Mouse (Mus musculus) T-helper 1 cell (primary cell): ENCODE measurements around the gene Klhl41.
"Not testable (repeated sequence)": the region's sequence is repeated elsewhere in the genome, so short reads cannot be mapped to it uniquely, and the experiment has no call there.

Experiments used
- in situ Hi-C: fragments of 300-600 bp; cut with MboI, MseI; formaldehyde crosslinking; loops from one replicate; pipeline ENCODE4 v1.15.1; 2025; ENCODE audit warnings: high pct_unique_total_duplicates

Klhl41 gene

DNA sequence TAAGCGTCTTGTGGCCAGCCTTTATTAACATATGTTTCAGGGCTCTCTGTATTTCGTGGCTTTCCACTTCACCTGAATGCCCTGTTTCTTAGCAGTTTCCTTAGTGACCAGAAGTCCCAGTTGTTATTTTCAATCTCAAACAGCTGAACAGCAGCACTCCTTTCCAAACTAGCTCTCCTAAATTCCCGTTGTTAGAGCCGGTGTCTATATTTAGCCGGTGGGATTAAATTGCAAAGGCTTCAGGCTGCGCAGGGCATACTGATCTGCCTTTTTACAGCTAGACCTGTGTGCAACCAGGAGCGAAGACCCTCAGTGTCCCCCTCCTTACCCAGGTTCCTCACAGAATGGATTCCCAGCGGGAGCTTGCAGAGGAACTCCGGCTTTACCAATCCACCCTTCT, at the start of gene Klhl41:
TSS of gene Klhl41 (plus strand) at position 268 of the 400 bp plus-strand sequence.
- in situ Hi-C loops = no loop called here

DNA sequence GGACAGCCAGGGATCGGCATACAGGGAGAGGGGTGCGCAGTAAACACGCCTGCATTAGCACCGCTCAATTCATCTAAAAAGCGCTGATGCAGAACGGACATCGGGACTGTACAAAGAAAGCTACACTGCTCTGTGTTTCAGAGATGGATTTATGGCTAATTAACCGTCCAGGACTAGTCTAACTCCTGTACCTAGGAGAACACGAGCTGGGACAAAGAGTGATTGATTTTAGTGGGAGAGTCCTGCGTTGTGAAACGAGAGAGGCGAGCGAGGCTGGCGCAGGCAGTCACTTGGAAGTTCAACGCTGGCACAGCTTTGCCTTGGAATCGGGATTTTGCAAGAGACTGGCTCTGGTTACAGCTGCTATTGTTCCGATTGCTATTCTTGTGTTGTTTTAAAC, 40.7 kb upstream of the Klhl41 start:
- in situ Hi-C loops = no loop called here

DNA sequence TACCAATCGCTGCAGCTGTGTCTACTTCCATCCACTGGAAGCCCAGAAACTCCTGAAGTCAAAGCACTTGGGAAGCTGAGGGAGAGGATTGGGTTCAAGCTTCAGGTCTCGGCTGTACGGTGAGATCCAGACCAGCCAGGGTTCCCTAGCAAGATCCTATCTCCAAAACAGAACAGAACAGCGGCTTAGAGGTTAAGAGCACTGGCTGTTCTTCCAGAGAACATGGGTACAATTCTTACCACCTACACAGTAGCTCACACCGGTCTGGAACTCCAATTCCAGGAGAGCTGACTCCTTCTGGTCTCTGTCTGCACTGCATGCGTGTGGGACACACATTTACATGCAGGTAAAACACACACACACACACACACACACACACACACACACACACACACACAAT, 40.0 kb upstream of the Klhl41 start:
- in situ Hi-C loops = no loop called here

DNA sequence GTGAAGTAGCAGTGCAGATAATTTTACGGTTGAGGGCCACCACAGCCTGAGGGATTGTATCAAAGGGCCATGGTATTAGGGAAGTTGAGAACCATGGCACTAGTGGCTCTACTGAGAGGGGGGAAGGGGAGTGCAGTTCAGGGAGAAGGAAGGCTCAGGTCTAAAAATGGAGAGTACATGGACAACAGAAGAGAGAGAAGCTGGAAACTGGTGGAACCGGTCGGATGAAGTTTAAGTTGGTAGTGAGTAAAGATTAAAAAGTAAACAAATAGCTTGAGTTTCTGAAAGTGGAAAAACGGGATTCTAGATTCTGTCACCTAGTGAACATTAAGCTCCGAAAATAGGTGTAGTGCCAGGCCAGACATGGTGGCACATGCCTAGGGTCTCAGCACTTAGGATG, 39.1 kb upstream of the Klhl41 start:
- in situ Hi-C loops = no loop called here

DNA sequence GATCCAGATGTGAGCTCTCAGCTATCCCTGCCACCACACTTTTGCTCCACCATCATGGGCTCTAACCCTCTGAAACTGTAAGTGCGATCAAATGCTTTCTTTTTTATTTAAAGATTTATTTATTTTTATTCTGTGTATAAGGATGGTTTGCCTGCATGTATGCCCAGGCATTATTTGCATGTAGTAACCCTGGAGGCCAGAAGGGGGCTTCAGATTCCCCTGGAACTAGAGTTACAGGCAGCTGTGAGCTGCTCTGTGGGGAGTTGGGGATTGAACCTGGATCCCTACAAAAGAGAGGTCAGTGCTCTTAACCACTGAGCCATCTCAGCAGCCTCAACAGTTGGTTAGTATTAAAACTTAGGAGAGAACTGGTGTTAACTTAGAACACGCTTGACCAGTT, 38.5 kb upstream of the Klhl41 start:
- in situ Hi-C loops = no loop called here

DNA sequence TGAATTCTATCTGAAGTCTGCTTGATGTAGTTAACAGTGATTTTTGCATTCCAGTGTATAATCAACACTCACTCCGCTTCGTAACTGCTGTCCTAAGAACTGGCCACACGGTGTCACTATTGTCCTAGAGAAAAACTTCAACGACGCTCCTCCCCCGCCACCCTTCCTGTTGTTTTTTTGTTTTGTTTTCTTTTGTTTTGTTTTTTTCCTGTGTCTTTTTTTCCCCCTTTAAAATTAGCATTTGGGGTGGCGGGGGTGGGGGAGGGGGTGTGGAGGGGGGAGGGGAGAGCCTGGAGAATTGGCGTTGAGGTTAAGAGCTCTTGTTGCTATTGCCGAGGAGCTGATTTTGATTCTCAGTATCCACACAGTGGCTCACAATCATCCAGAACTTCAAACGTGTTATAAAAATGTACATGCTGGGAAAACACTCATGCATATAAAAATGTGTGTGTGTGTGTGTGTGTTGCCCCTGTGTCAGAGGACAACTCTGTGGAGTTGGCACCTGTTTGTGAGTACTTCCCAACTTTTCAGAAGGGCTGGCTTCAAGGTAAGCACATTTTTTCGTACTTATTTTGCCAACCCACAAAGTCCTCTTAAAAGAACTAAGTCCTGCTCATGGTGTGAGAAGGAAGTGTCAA, 34.7 kb upstream of the Klhl41 start:
- in situ Hi-C loops = no loop called here

DNA sequence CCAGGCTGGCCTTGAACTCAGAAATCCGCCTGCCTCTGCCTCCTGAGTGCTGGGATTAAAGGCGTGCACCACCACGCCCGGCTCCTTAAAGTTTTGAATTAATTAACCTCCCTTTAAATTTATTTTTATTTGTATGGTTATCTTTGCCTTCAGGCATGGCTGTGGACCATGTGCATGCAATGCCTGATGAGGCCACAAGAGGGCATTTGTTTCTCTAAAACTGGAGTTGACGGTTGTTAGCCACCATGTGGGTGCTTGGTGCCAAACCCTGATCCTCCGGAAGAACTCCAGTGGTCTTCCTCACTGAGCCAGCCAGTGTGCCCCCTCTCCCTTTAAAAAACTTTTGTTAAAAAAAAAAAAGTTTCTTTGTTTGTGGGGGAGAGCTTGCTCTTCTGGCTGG, 34.1 kb upstream of the Klhl41 start:
- in situ Hi-C loops = no loop called here

DNA sequence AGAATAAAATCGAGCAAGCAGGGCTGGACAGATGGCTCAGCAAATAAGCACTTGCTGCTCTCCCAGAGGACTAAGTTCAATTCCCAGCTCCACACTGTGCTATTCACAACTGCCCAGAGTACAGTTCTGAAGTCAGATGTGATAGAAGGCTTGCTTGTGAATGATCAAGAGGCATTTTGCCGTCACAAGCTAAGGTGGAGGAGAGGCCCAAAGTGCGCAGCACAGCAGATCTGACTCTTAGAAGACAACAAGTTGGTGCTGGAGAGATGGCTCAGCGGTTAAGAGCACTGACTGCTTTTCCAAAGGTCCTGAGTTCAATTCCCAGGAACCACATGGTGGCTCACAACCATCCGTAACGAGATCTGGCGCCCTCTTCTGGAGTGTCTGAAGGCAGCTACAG, 31.9 kb upstream of the Klhl41 start:
- in situ Hi-C loops = not testable (repeated sequence)

DNA sequence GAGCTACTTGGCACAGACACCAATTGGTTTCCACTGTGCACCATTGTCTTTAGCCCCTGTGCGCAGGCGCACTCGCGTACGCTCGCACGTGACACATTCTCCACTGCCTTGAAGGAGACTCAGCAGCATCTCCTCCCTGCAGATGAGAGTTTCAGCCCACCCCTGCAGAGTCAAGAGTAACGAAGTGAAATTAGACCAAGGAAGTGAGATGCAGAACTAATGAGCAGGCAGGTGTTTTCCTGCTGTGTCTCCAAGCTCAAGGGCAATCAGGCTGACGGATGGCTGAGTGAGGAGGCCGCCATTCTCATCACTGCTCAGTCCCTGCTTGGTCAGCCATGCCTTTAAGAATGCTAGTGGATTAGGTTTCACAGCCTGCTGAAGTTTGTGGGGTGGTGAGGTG, 29.8 kb upstream of the Klhl41 start:
- in situ Hi-C loops = no loop called here

DNA sequence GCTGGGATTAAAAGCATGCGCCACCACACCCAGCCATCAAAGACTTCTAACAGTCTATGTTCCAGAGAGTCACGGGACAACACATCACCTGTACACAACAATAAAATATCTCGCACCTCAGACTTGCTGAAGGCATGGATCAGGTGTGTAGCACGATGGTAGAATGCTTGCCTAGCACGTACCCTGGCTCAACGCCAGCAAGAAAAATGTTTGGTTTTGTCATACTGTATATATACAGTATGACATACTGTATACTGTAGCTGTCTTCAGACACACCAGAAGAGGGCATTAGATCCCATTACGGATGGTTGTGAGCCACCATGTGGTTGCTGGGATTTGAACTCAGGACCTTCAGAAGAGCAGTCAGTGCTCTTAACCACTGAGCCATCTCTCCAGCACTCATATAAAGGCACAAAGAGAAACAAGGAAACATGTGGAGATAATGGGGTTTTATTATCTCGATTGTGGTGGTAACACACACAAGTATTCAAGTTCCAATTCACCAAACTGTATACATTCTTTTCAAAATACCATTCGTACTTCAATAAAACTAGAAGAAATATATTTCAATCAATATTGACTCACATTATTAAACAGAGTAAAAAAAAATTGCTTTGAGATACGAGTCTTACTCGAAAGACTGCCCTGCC, 24.8 kb upstream of the Klhl41 start:
- in situ Hi-C loops = no loop called here

DNA sequence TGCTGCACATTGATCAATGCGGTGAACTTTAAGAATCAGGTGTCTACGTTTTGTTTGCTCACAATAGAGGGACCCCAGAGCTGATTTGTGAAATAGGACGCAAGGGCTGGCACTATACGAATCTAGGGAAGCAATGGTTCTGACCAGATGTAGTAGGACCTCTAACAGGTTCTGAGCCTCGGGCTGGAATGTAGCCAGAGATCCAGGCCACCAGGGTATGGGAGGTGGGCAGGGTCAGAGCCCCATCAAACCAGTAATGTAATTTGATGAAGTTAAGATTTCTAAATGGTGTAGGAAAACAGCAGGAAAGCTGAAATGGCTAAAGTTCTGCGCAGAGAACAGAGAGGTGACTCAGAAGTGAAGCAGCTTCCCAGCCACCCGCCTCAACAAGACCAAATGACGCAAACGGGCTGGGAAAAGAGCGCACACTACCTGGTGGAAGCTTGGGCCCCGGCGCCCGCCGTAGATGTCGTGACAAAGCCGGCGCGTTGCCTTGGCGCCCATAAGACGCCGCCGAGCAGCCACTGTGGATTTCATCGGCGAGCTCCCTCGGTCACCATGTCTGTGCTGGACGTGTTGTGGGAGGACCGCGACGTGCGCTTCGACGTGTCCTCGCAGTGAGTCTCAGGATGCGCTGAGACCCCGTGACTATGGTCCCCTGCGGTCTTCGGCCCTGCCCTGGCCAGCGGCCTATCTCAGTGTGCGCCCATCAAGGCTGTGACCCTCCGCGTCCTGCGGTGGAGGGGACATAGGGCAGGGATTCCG, 23.0 kb upstream of the Klhl41 start, which contains the start of gene Bbs5:
TSS of gene Bbs5 (plus strand) at position 446 of the 765 bp plus-strand sequence.
- in situ Hi-C loops = no loop called here

DNA sequence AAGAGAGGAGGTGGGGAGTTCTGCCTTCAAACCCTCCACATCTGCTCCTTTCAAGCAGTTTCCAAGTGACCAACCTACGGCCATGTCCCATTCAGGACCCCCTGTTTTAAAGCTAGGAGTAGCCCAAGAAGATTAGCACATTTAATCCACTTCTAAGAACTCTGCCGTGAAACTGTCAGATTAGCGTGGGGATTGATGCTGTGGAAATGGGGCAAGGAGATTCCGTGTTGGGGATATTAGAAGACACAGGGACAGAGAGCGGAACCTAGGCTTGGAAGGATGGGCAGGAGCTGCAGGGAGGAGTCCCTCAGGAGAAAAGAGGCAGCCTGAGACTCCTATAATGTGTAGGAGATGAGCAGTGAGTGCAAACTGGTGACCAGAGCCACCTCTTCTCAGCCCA, 20.2 kb upstream of the Klhl41 start:
- in situ Hi-C loops = no loop called here

DNA sequence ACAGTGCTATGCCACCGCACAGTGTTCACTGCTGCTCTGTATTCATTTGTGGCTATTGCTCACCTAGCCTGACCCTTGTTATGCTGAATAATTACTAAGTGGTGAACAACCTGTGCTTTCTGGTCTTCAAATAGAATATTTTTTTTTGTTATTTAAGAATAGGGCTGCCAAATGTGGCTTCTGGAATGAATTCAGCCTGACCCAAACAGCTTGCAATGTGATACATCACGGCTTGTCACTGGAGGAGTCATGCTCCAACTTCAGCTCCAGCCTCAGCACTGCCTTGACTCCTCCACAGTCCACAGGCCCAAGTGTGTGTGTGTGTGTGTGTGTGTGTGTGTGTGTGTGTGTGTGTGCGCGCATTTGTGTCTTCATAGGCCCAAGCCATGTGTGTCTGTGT, 10.6 kb upstream of the Klhl41 start:
- in situ Hi-C loops = no loop called here

DNA sequence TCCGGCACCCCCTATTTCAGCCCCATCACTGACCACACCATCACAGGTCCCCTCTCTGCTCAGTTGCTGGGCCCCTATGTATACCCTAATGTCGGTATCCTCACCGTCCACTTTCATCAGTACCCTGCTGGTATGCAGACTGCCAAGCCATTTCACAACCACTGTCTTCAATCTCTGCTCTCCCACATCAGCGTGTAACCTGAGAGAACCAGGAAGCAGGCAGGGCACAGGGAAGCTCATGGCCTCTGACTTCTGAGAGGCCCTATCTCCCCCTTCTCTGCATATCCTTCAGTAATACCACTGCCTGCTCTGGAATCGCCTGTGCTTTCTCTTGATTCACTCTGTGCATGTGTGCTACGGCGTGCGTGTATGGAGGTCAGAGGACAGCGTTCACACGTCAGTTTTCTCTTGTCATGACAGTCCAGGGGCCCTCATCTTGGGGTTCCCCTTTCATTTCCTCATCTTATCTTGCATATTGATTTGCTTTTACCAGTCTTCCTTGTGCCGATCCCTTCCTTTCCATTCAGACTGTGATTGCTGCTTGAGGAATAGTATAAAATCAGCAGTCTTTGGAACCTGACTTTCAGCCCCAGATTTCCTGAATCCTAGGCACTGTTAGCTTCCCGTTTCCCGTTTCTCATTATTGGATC, 6.0 kb upstream of the Klhl41 start:
- in situ Hi-C loops = no loop called here

DNA sequence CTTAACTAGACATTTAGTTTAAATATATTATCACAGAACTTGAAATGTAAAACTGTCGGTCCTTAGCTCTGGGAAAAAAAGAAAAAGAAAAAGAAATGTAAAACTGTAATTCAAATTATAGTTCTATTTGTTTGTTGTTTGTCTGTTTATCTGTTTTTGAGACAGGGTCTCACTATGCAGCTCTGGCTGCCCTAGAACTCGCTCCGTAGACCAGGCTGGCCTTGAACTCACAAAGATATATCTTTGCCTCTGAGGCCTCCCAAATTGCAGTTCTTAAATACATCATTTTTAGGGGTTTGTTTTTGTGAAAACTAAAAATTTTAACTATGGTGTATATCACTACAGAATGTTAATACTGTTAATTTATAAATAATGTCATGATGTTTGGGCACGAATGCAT, 2.3 kb upstream of the Klhl41 start:
- in situ Hi-C loops = no loop called here

DNA sequence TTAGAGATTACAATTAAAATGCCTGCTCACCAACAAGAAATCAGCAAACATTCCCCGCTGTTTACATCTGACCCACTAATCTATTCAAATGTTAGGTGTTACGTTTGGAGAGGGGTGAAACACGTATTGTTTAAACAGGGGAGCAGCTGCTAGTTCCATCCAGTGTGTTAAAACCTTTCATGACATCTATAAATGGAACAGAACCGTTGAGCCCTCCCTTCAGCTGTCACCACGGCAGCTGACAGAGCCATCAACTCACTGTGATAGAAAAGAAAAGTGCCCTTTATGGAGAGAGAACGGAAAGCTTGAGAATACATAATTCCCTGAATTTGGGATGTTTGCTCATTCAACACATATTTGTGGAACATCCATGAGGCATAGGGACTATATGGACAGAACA, 1.5 kb upstream of the Klhl41 start:
- in situ Hi-C loops = no loop called here

DNA sequence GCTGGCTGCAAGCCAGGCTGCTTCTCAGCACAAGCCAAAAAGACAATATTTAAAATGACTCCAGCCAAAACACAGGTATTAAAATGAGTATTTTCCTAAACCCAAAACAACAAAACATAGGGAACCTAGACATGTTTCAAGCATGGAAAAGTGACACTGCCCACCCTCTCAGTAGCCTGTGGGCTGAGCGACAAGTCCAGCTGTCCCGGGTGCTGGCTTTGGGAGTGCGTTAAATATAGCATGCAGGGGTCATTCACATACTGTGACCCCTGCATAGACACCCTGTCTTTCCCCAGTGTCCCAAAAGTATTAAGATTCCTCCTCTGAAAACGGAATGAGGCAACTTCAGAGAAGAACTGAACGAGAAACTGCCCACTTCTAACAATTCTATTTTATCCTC, 3.8 kb downstream of the Klhl41 start:
- in situ Hi-C loops = no loop called here

DNA sequence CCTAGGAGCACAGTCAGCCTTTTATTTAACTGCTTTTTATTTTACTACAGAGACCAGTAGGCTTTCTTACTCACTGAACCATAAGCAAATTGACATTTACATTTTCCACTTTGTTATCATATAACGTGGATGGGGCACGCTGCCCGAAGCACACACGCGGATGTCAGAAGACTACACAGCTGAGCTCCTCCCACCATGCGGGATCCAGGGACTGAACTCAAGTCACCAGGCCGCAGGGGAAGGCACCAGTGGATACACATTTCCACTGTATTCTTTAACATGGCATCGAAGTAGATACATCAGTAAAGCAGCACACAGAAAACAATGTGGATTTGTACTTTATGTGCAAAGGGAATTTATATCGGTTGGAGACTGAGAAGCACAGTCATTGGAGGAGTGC, 5.3 kb downstream of the Klhl41 start:
- in situ Hi-C loops = no loop called here

DNA sequence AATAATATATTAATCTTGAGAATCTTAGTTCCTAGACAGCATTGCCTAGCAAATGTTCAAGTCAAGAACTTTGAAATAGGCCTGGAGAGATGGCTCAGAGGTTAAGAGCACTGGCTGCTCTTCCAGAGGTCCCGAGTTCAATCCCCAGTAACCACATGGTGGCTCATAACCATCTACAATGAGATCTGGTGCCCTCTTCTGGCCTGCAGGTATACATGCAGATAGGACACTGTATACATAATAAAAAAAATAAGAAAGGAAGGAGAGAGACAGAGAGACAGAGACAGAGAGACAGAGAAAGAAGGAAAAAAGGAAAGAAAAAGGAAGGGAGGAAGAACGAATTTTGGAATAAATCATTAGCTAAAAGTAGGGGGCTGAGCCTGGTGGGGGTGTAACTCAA, 6.8 kb downstream of the Klhl41 start:
- in situ Hi-C loops = no loop called here

DNA sequence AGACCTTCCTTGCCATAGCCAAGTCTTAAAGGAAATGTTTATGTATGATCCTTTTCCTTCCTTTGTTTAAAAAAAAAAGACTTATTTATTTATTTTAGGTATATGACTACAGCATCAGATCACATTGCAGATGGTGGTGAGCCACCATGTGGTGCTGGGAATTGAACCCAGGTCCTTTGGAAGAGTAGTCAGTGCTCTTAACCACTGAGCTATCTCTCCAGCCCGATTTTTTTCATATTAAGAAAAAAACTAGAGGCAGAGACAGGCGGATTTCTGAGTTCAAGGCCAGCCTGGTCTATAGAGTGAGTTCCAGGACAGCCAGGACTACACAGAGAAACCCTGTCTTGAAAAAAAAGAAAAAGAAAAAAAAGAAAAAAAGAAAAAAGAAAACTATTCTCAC, 7.3 kb downstream of the Klhl41 start:
- in situ Hi-C loops = not testable (repeated sequence)

DNA sequence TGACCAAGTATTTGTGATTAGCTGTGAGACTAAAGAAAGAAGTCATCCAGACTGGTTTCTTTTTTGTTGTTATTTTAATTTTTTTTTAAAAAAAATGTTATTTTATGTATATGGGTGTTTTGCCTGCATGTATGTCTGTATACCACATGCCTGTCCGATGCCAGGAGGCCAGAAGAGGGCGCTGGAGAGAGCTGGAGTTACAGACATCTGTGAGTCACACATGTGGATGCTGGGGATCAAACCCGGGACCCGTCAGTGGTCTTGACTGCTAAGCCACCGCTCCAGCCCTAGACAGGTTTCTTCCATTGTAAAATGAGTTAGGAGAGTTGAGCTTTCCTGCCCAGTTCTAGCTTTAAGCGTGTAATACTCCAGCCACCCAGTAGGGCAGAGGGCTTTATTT, 10.1 kb downstream of the Klhl41 start:
- in situ Hi-C loops = no loop called here

DNA sequence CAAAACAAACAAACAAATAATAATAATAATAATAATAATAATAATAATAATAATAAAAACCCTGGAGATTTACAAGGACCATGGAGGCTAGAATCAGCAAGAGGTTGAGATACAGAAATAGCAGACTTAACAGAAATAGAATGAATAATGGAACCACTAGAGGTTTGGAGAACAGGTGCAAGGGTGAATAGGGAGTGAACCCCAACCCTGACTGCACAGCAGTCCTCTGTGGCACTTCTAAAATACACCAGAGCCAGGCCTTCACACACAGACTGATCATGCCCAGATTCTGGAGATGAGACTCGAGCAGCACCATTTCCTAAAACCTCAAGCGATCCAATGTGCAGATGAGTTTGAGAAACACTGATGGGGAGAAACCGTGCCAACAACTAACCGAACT, 12.0 kb downstream of the Klhl41 start:
- in situ Hi-C loops = no loop called here
